Mouse (Mus musculus): Measurements from ENCODE around the gene Vmn1r130.
"Not testable (repeated sequence)": the region's sequence is repeated elsewhere in the genome, so short reads cannot be mapped to it uniquely, and the experiment has no call there.

Vmn1r130 gene

GRCm38 (mm10) chr7:21511480-21511879 is at the start of gene Vmn1r130:
TSS of gene Vmn1r130 (plus strand) at chr7:21511780.
- DNase-seq (ENCODE audit: low read depth, low spot score), result not testable (repeated sequence)

GRCm38 (mm10) chr7:21545990-21546389 is 34.4 kb downstream of the Vmn1r130 start, which contains the start of gene Vmn1r131:
TSS of gene Vmn1r131 (minus strand) at chr7:21546090.
- not testable (repeated sequence) for DNase-seq (ENCODE audit: low read depth, low spot score)

Data from forelimb bud, embryonic 11.5 days (tissue).